Mouse (Mus musculus): ENCODE measurements around the gene Hddc3. TPM values are rescaled to one million over a fixed set of nuclear protein-coding genes. Genes with fewer than 3 reads are reported as not detected.

Hddc3 gene
- polyA plus RNA-seq, 1 experiment from 2014 or later: 3.1 TPM

GRCm38 (mm10) chr7:80376192-80376591, 33.3 kb downstream of the Hddc3 start:
- ATAC-seq (ENCODE audit: low read depth): no peak
- H3K9ac ChIP-seq (ENCODE audit: low read depth, low read length): no peak overlapping the region
- H3K9me3 ChIP-seq (replicated peaks; ENCODE audit: control insufficient read depth, low read length): no peaks in the 10 kb centered on the region
- H3K4me1 ChIP-seq (ENCODE audit: control insufficient read depth, low read depth, low read length): no peaks in the 10 kb centered on the region; the same call in none of the 2 replicates
- H3K27ac ChIP-seq (ENCODE audit: low read length): no peak overlapping the region
- H3K36me3 ChIP-seq (ENCODE audit: control insufficient read depth, insufficient read depth): no peaks in the 10 kb centered on the region
- no peak overlapping the region for H3K4me3 ChIP-seq (ENCODE audit: low read depth, low read length)
- WGBS (ENCODE audit: insufficient replicate concordance): 67% methylated on average over 10 of the region's 10 CpGs
- peaks cover 10% of the 10 kb centered on the region for H3K27me3 ChIP-seq (ENCODE audit: control insufficient read depth, insufficient read depth, low read depth, low read length)
- H3K4me2 ChIP-seq (ENCODE audit: low read depth, low read length): no peak overlapping the region

- Histone ChIP-seq H3K36me3 (ENCODE audit: control insufficient read depth, insufficient read depth) (no peaks in the 10 kb centered on the region), H3K27ac (ENCODE audit: low read length) (no peak overlapping the region), H3K4me2 (ENCODE audit: low read depth, low read length) (no peak overlapping the region), H3K4me3 (ENCODE audit: low read depth, low read length) (no peak overlapping the region), H3K9me3 (replicated peaks; ENCODE audit: control insufficient read depth, low read length) (no peaks in the 10 kb centered on the region), H3K9ac (ENCODE audit: low read depth, low read length) (no peak overlapping the region), H3K27me3 (ENCODE audit: control insufficient read depth, insufficient read depth, low read depth, low read length) (no peaks in the 10 kb centered on the region), H3K4me1 (ENCODE audit: control insufficient read depth, low read depth, low read length) (no peaks in the 10 kb centered on the region; the same call in 1 of the 2 replicates)
- no peak for ATAC-seq (ENCODE audit: low read depth)
- 36% methylated on average over 6 of the region's 6 CpGs for WGBS (ENCODE audit: insufficient replicate concordance)
Observed at GRCm38 (mm10) chr7:80377471-80377870, 34.6 kb downstream of the Hddc3 start.

- Histone ChIP-seq H3K9ac (ENCODE audit: low read depth, low read length) (no peak overlapping the region), H3K36me3 (ENCODE audit: control insufficient read depth, insufficient read depth) (no peaks in the 10 kb centered on the region; the same call in 1 of the 2 replicates), H3K4me2 (ENCODE audit: low read depth, low read length) (no peak overlapping the region), H3K4me3 (ENCODE audit: low read depth, low read length) (no peak overlapping the region), H3K9me3 (replicated peaks; ENCODE audit: control insufficient read depth, low read length) (no peaks in the 10 kb centered on the region), H3K4me1 (ENCODE audit: control insufficient read depth, low read depth, low read length) (no peaks in the 10 kb centered on the region; the same call in 1 of the 2 replicates), H3K27me3 (ENCODE audit: control insufficient read depth, insufficient read depth, low read depth, low read length) (no peaks in the 10 kb centered on the region), H3K27ac (ENCODE audit: low read length) (no peak overlapping the region)
- 57% methylated on average over 13 of the region's 13 CpGs for WGBS (ENCODE audit: insufficient replicate concordance)
- no peak for ATAC-seq (ENCODE audit: low read depth)
Observed at GRCm38 (mm10) chr7:80379531-80379930, 36.6 kb downstream of the Hddc3 start.

GRCm38 (mm10) chr7:80382919-80383318, 40.0 kb downstream of the Hddc3 start:
- peaks cover 7% of the 10 kb centered on the region; the same call in 1 of the 2 replicates for H3K4me1 ChIP-seq (ENCODE audit: control insufficient read depth, low read depth, low read length)
- no peaks in the 10 kb centered on the region for H3K9me3 ChIP-seq (replicated peaks; ENCODE audit: control insufficient read depth, low read length)
- H3K9ac ChIP-seq (ENCODE audit: low read depth, low read length): no peak overlapping the region
- 68% methylated on average over 11 of the region's 11 CpGs for WGBS (ENCODE audit: insufficient replicate concordance)
- H3K4me3 ChIP-seq (ENCODE audit: low read depth, low read length): no peak overlapping the region
- no peak overlapping the region for H3K4me2 ChIP-seq (ENCODE audit: low read depth, low read length)
- no peak overlapping the region for H3K27ac ChIP-seq (ENCODE audit: low read length)
- ATAC-seq (ENCODE audit: low read depth): no peak
- H3K27me3 ChIP-seq (ENCODE audit: control insufficient read depth, insufficient read depth, low read depth, low read length): peaks cover 18% of the 10 kb centered on the region
- no peaks in the 10 kb centered on the region; the same call in 1 of the 2 replicates for H3K36me3 ChIP-seq (ENCODE audit: control insufficient read depth, insufficient read depth)

- peak overlapping the region; percentile 49 for H3K4me2 ChIP-seq (ENCODE audit: low read depth, low read length)
- H3K4me3 ChIP-seq (ENCODE audit: low read depth, low read length): peak overlapping the region; percentile 54
- peaks cover 3% of the 10 kb centered on the region; the same call in 1 of the 2 replicates for H3K36me3 ChIP-seq (ENCODE audit: control insufficient read depth, insufficient read depth)
- 5% methylated on average over 18 of the region's 18 CpGs for WGBS (ENCODE audit: insufficient replicate concordance)
- H3K27me3 ChIP-seq (ENCODE audit: control insufficient read depth, insufficient read depth, low read depth, low read length): peaks cover 26% of the 10 kb centered on the region
- peak; percentile 66 for ATAC-seq (ENCODE audit: low read depth)
- peaks cover 7% of the 10 kb centered on the region; the same call in 1 of the 2 replicates for H3K4me1 ChIP-seq (ENCODE audit: control insufficient read depth, low read depth, low read length)
- no peak overlapping the region; the same call in 1 of the 2 replicates for H3K9ac ChIP-seq (ENCODE audit: low read depth, low read length)
- H3K27ac ChIP-seq (ENCODE audit: low read length): peak overlapping the region; percentile 73
- no peaks in the 10 kb centered on the region for H3K9me3 ChIP-seq (replicated peaks; ENCODE audit: control insufficient read depth, low read length)
Observed at GRCm38 (mm10) chr7:80386235-80386930, 43.5 kb downstream of the Hddc3 start.

- H3K27me3 ChIP-seq (ENCODE audit: control insufficient read depth, insufficient read depth, low read depth, low read length): peaks cover 26% of the 10 kb centered on the region
- peak overlapping the region; percentile 54 for H3K4me3 ChIP-seq (ENCODE audit: low read depth, low read length)
- 7% methylated on average over 17 of the region's 17 CpGs for WGBS (ENCODE audit: insufficient replicate concordance)
- peak; percentile 24; the same call in 1 of the 2 replicates for ATAC-seq (ENCODE audit: low read depth)
- H3K4me2 ChIP-seq (ENCODE audit: low read depth, low read length): peak overlapping the region; percentile 49
- H3K9ac ChIP-seq (ENCODE audit: low read depth, low read length): peak overlapping the region; percentile 49
- H3K27ac ChIP-seq (ENCODE audit: low read length): peak overlapping the region; percentile 73
- H3K36me3 ChIP-seq (ENCODE audit: control insufficient read depth, insufficient read depth): peaks cover 6% of the 10 kb centered on the region; the same call in 1 of the 2 replicates
- peaks cover 7% of the 10 kb centered on the region; the same call in 1 of the 2 replicates for H3K4me1 ChIP-seq (ENCODE audit: control insufficient read depth, low read depth, low read length)
- H3K9me3 ChIP-seq (replicated peaks; ENCODE audit: control insufficient read depth, low read length): no peaks in the 10 kb centered on the region
Observed at GRCm38 (mm10) chr7:80387033-80387632, 44.2 kb downstream of the Hddc3 start.

- ATAC-seq (ENCODE audit: low read depth): peak; percentile 59
- H3K9me3 ChIP-seq (replicated peaks; ENCODE audit: control insufficient read depth, low read length): no peaks in the 10 kb centered on the region
- H3K36me3 ChIP-seq (ENCODE audit: control insufficient read depth, insufficient read depth): peaks cover 6% of the 10 kb centered on the region; the same call in 1 of the 2 replicates
- H3K27me3 ChIP-seq (ENCODE audit: control insufficient read depth, insufficient read depth, low read depth, low read length): peaks cover 26% of the 10 kb centered on the region
- 9% methylated on average over 33 of the region's 33 CpGs for WGBS (ENCODE audit: insufficient replicate concordance)
- peak within 1 kb of the TSS; percentile 54 for H3K4me3 ChIP-seq (ENCODE audit: low read depth, low read length)
- H3K9ac ChIP-seq (ENCODE audit: low read depth, low read length): peak within 1 kb of the TSS; percentile 49
- peak within 1 kb of the TSS; percentile 73 for H3K27ac ChIP-seq (ENCODE audit: low read length)
- peak within 1 kb of the TSS; percentile 49 for H3K4me2 ChIP-seq (ENCODE audit: low read depth, low read length)
- H3K4me1 ChIP-seq (ENCODE audit: control insufficient read depth, low read depth, low read length): peaks cover 7% of the 10 kb centered on the region; the same call in 1 of the 2 replicates
Observed at GRCm38 (mm10) chr7:80387633-80388543, 45.0 kb downstream of the Hddc3 start, which contains the start of gene Fes. TSS of gene Fes (minus strand) at chr7:80387946.

GRCm38 (mm10) chr7:80392119-80392518, 49.2 kb downstream of the Hddc3 start:
- Histone ChIP-seq H3K27me3 (ENCODE audit: control insufficient read depth, insufficient read depth, low read depth, low read length) (peaks cover 15% of the 10 kb centered on the region), H3K9ac (ENCODE audit: low read depth, low read length) (no peak overlapping the region), H3K4me1 (ENCODE audit: control insufficient read depth, low read depth, low read length) (peaks cover 3% of the 10 kb centered on the region), H3K4me2 (ENCODE audit: low read depth, low read length) (no peak overlapping the region), H3K4me3 (ENCODE audit: low read depth, low read length) (no peak overlapping the region), H3K27ac (ENCODE audit: low read length) (no peak overlapping the region), H3K9me3 (replicated peaks; ENCODE audit: control insufficient read depth, low read length) (no peaks in the 10 kb centered on the region), H3K36me3 (ENCODE audit: control insufficient read depth, insufficient read depth) (peaks cover 16% of the 10 kb centered on the region)
- ATAC-seq (ENCODE audit: low read depth): no peak
- 84% methylated on average over 15 of the region's 15 CpGs for whole genome bisulfite sequencing (ENCODE audit: insufficient replicate concordance)
